Mouse (Mus musculus): ENCODE results near the gene Cpm. TPM values are rescaled to one million over a fixed set of nuclear protein-coding genes. Genes with fewer than 3 reads are reported as not detected.
A peak's percentile ranks its signal among the peaks of the same experiment; 100 is the strongest.

The Cpm gene
- polyA plus RNA-seq, 1 experiment from 2014 or later: 3.1 TPM

DNA sequence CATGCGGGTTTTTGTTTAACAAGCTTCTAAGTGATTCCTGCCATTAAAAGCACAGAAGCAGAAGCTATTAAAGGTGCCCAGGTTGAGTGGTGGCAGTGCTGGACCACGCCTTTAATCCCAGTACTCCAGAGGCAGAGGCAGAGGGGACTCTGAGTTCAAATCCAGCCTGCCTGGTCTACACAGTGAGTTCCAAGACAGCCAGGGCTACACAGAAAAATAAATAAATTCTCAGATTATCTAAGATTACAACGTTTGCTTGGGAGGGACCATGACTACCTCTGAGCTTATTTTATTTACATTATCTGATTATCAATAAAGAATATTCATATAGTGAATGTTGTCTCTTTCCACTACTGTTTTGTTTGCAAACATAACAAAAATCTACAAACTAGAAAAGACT, 57.7 kb downstream of the Cpm start:
- H3K4me1 ChIP-seq (replicated peaks): no peaks in the 10 kb centered on the region
- no peak overlapping the region for H3K4me2 ChIP-seq
- H3K36me3 ChIP-seq: peaks cover 43% of the 10 kb centered on the region
- no peak overlapping the region for H3K4me3 ChIP-seq
- H3K9me3 ChIP-seq: no peaks in the 10 kb centered on the region
- no peaks in the 10 kb centered on the region for H3K27me3 ChIP-seq
- ATAC-seq (ENCODE audit: low FRiP score): no peak
- WGBS: 87% methylated on average over 3 of the region's 3 CpGs
- H3K9ac ChIP-seq: no peak overlapping the region
- H3K27ac ChIP-seq: no peak overlapping the region

- peaks cover 49% of the 10 kb centered on the region for H3K36me3 ChIP-seq
- no peak overlapping the region for H3K9ac ChIP-seq
- H3K27me3 ChIP-seq: no peaks in the 10 kb centered on the region
- H3K4me3 ChIP-seq: no peak overlapping the region
- ATAC-seq (ENCODE audit: low FRiP score): no peak
- H3K4me1 ChIP-seq (replicated peaks): no peaks in the 10 kb centered on the region
- H3K4me2 ChIP-seq: no peak overlapping the region
- H3K27ac ChIP-seq: no peak overlapping the region
- no peaks in the 10 kb centered on the region for H3K9me3 ChIP-seq
- 89% methylated on average over 7 of the region's 7 CpGs for WGBS
Observed at GRCm38 (mm10) chr10:117687577-117687976, 58.3 kb downstream of the Cpm start.

GRCm38 (mm10) chr10:117688204-117689151, 59.2 kb downstream of the Cpm start:
- H3K4me2 ChIP-seq: no peak overlapping the region
- no peak overlapping the region for H3K9ac ChIP-seq
- H3K4me3 ChIP-seq: no peak overlapping the region
- 87% methylated on average over 13 of the region's 13 CpGs for WGBS
- H3K27ac ChIP-seq: no peak overlapping the region
- H3K27me3 ChIP-seq: no peaks in the 10 kb centered on the region
- no peaks in the 10 kb centered on the region for H3K9me3 ChIP-seq
- 0 out of 2 replicates have a peak, but pooled peaks have one; percentile 46 for ATAC-seq (ENCODE audit: low FRiP score)
- no peaks in the 10 kb centered on the region for H3K4me1 ChIP-seq (replicated peaks)
- H3K36me3 ChIP-seq: peaks cover 55% of the 10 kb centered on the region

- Histone ChIP-seq H3K4me2 (no peak overlapping the region), H3K27ac (no peak overlapping the region), H3K9ac (no peak overlapping the region), H3K36me3 (peaks cover 59% of the 10 kb centered on the region), H3K27me3 (no peaks in the 10 kb centered on the region), H3K4me3 (no peak overlapping the region), H3K4me1 (replicated peaks) (no peaks in the 10 kb centered on the region), H3K9me3 (no peaks in the 10 kb centered on the region)
- ATAC-seq (ENCODE audit: low FRiP score): no peak
- 93% methylated on average over 11 of the region's 11 CpGs for WGBS
Observed at GRCm38 (mm10) chr10:117689297-117690100, 60.2 kb downstream of the Cpm start.

- no peaks in the 10 kb centered on the region for H3K27me3 ChIP-seq
- H3K9ac ChIP-seq: no peak overlapping the region
- no peak overlapping the region for H3K27ac ChIP-seq
- no peaks in the 10 kb centered on the region for H3K4me1 ChIP-seq (replicated peaks)
- no peak overlapping the region for H3K4me2 ChIP-seq
- H3K36me3 ChIP-seq: peaks cover 64% of the 10 kb centered on the region
- H3K4me3 ChIP-seq: no peak overlapping the region
- 90% methylated on average over 2 of the region's 2 CpGs for WGBS
- H3K9me3 ChIP-seq: no peaks in the 10 kb centered on the region
- ATAC-seq (ENCODE audit: low FRiP score): no peak
Observed at GRCm38 (mm10) chr10:117690101-117690352, 60.7 kb downstream of the Cpm start.

DNA sequence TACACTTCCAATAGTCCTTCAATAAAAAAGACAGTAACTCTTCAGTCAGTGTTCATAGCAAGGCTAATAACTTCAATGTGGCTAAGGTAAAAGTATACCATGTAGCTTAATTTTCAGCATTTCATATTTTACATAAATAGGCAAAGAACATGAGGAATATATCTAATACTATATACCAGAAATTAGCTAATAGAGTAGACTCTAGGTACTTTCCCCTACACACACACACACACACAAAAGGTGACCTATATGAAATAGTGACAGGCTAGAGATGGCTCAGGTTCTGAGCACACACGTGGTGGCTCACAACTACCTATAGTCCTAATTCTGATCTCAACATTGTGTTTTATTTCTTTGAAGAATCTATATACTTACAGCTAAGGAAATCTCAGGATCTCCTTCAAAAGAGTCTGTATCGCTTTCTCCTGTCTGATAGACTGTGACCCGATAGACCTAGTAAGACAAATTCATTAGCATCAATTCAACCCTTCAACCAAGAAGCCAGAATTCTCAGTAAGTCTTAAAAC, 61.5 kb downstream of the Cpm start:
- H3K36me3 ChIP-seq: peaks cover 72% of the 10 kb centered on the region
- no peak overlapping the region for H3K4me2 ChIP-seq
- H3K4me3 ChIP-seq: no peak overlapping the region
- no peaks in the 10 kb centered on the region for H3K4me1 ChIP-seq (replicated peaks)
- no peak for ATAC-seq (ENCODE audit: low FRiP score)
- WGBS: 97% methylated on average over 3 of the region's 3 CpGs
- H3K9ac ChIP-seq: no peak overlapping the region
- H3K27me3 ChIP-seq: no peaks in the 10 kb centered on the region
- H3K27ac ChIP-seq: no peak overlapping the region
- H3K9me3 ChIP-seq: no peaks in the 10 kb centered on the region

DNA sequence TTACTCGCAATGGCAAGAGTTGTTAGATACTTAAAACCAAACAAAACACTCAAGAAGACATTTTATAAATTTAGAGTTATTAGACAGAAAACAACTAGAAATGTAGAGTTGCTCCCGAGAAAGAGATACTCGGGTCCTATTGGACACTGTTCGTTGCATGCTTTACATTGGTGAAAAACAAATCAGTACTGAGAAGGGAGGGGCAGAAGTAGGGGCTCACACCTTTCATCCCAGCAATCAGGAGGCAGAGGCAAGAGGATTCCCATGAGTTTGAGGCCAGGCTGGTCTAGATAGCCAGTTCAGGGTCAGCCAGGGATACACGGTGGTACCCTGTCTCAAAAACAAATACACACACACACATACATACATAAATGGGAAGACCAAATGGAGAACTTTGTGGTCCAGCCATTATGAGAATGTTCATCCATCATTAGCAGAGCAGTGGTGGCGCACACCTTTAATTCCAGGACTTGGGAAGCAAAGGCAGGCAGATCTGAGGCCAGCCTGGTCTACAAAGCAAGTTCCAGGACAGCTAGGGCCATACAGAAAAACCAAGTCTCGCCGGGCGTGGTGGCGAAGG, 62.2 kb downstream of the Cpm start:
- peaks cover 79% of the 10 kb centered on the region for H3K36me3 ChIP-seq
- no peaks in the 10 kb centered on the region for H3K4me1 ChIP-seq (replicated peaks)
- no peaks in the 10 kb centered on the region for H3K27me3 ChIP-seq
- H3K9me3 ChIP-seq: no peaks in the 10 kb centered on the region
- no peak overlapping the region for H3K4me3 ChIP-seq
- no peak overlapping the region for H3K27ac ChIP-seq
- no peak for ATAC-seq (ENCODE audit: low FRiP score)
- no peak overlapping the region for H3K9ac ChIP-seq
- no peak overlapping the region for H3K4me2 ChIP-seq
- WGBS: 97% methylated on average over 10 of the region's 10 CpGs

DNA sequence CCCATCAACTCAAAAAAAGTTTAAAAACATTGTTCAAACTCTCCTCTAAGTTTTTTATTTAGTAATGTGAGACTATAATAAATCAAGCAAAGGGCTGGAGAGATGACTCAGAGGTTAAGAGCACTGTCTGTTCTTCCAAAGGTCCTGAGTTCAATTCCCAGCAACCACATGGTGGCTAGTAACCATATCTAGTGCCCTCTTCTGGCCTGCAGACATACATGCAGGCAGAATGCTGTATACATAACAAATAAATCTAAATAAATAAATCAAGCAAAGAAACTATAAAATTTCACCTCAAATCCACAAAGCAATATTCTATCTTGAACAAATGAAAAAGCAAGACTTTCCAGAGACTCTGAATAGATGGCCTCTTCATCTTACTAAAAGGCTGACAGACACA, 62.9 kb downstream of the Cpm start:
- no peak for ATAC-seq (ENCODE audit: low FRiP score)
- Histone ChIP-seq H3K36me3 (peaks cover 85% of the 10 kb centered on the region), H3K4me2 (no peak overlapping the region)

GRCm38 (mm10) chr10:117692953-117693352, 63.7 kb downstream of the Cpm start:
- no peak for ATAC-seq (ENCODE audit: low FRiP score)
- Histone ChIP-seq H3K4me3 (no peak overlapping the region), H3K36me3 (peaks cover 90% of the 10 kb centered on the region), H3K27ac (no peak overlapping the region), H3K9ac (no peak overlapping the region), H3K27me3 (no peaks in the 10 kb centered on the region), H3K4me2 (no peak overlapping the region), H3K9me3 (no peaks in the 10 kb centered on the region), H3K4me1 (replicated peaks) (no peaks in the 10 kb centered on the region)
- WGBS: 95% methylated on average over 5 of the region's 5 CpGs

More for the DNA sequence above, 62.9 kb downstream of the Cpm start:
- H3K27me3 ChIP-seq: no peaks in the 10 kb centered on the region
- H3K27ac ChIP-seq: no peak overlapping the region
- H3K4me1 ChIP-seq (replicated peaks): no peaks in the 10 kb centered on the region
- no peak overlapping the region for H3K9ac ChIP-seq
- H3K4me3 ChIP-seq: no peak overlapping the region
- no peaks in the 10 kb centered on the region for H3K9me3 ChIP-seq

DNA sequence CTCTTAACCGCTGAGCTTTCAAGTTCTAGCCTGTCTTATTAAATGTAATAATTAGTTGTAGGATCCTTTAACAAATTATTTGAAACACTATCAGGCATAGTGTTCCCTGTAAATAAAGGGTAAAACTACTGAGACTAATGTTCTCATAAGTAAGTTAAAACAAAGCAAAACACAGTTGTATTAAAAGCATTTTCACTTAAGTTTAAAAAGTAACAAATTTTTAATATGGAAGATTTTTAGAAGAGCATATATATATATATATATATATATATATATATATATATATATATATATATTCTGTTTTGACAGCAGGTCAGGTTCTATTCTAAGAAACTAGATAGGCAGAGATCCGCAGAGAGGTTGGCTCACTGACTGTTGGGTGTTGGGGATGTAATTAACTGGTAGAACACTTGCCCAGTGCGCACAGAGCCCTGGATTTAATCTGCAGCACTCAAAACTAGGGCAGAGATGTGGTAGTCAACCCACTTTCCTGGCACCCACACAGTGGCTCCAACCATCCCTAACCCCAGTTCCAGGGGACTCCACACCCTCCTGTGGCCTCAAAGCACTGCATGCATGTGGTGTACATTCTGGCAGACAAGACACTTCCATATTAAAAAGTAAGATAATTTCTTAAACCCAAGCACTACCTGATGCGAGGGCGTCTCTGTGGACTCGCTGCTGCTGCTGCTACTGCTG, 65.1 kb downstream of the Cpm start:
- H3K27me3 ChIP-seq: no peaks in the 10 kb centered on the region
- H3K36me3 ChIP-seq: peaks cover 91% of the 10 kb centered on the region
- no peak overlapping the region for H3K4me2 ChIP-seq
- no peak overlapping the region for H3K27ac ChIP-seq
- H3K9me3 ChIP-seq: no peaks in the 10 kb centered on the region
- no peaks in the 10 kb centered on the region for H3K4me1 ChIP-seq (replicated peaks)
- no peak overlapping the region for H3K4me3 ChIP-seq
- H3K9ac ChIP-seq: no peak overlapping the region
- ATAC-seq (ENCODE audit: low FRiP score): no peak
- WGBS: 97% methylated on average over 6 of the region's 6 CpGs

- H3K27ac ChIP-seq: no peak overlapping the region
- no peak overlapping the region for H3K4me3 ChIP-seq
- WGBS: 96% methylated on average over 4 of the region's 4 CpGs
- H3K4me1 ChIP-seq (replicated peaks): no peaks in the 10 kb centered on the region
- no peaks in the 10 kb centered on the region for H3K9me3 ChIP-seq
- no peaks in the 10 kb centered on the region for H3K27me3 ChIP-seq
- H3K36me3 ChIP-seq: peaks cover 93% of the 10 kb centered on the region
- no peak overlapping the region for H3K9ac ChIP-seq
- no peak overlapping the region for H3K4me2 ChIP-seq
- ATAC-seq (ENCODE audit: low FRiP score): no peak
Observed at GRCm38 (mm10) chr10:117695027-117695426, 65.7 kb downstream of the Cpm start.

DNA sequence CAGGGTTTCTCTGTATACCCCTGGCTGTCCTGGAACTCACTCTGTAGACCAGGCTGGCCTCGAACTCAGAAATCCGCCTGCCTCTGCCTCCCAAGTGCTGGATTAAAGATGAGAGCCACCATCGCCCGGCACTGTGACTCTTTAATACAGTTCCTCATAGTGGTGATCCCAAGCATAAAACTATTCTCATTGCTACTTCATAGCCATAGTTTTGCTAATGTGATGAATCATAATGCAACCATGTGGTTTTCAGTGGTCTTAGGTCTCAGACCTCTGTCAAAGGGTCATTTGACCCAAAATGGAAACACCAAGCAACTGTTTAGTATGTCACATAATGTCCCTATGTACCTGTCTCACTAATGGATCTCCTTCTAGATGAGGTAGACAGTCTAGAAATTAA, 66.3 kb downstream of the Cpm start:
- peaks cover 93% of the 10 kb centered on the region for H3K36me3 ChIP-seq
- H3K4me1 ChIP-seq (replicated peaks): no peaks in the 10 kb centered on the region
- no peak overlapping the region for H3K9ac ChIP-seq
- no peak overlapping the region for H3K4me3 ChIP-seq
- H3K9me3 ChIP-seq: no peaks in the 10 kb centered on the region
- no peak overlapping the region for H3K4me2 ChIP-seq
- H3K27ac ChIP-seq: no peak overlapping the region
- no peaks in the 10 kb centered on the region for H3K27me3 ChIP-seq
- no peak for ATAC-seq (ENCODE audit: low FRiP score)
- 99% methylated on average over 4 of the region's 4 CpGs for WGBS
